Mouse (Mus musculus) adrenal gland, adult 18-20 months (tissue): ENCODE results near the gene Loxl4. TPM values are rescaled to one million over a fixed set of nuclear protein-coding genes. Genes with fewer than 3 reads are reported as not detected.
A peak's percentile ranks its signal among the peaks of the same experiment; 100 is the strongest.

Experiments
- DNase-seq, 2 experiments: peaks; one replicate each; pipeline ENCODE4 v3.0.0; 2021 to 2022; ENCODE audit warnings: low spot score in 2 of 2
- long read RNA-seq, 2 experiments: library from polyadenylated mRNA; stranded (forward); transcript quantifications; one replicate each; pipeline ENCODE4 v2.0.0; 2021
- total RNA-seq, 2 experiments: library from RNA; stranded (reverse); gene quantifications; 1 replicate in 1 of 2; 2 replicates in 1 of 2; pipeline ENCODE4 v1.2.3; 2021

The Loxl4 gene
- 10 to 100 TPM in 1 of 2 experiments, 1 to 10 TPM in 1; 2.0 to 11.5 TPM for total RNA-seq
- long read RNA-seq, experiment 1, partial matches to known transcripts: 0 of 1 reads
- long read RNA-seq, experiment 1, other reads (novel, unspliced or antisense): 0 of 1 reads
- long read RNA-seq, experiment 2, partial matches to known transcripts: 0 of 4 reads
- long read RNA-seq, experiment 2, other reads (novel, unspliced or antisense): 1 of 4 reads

GRCm38 (mm10) chr19:42612654-42613053 lies at the start of gene Loxl4:
TSS of gene Loxl4 (minus strand) at chr19:42612813.
- peak; percentile 69 to 76 for DNase-seq

- no peak for DNase-seq
Measured at GRCm38 (mm10) chr19:42661430-42662164, 49.0 kb upstream of the Loxl4 start.

GRCm38 (mm10) chr19:42660244-42660565 lies 47.6 kb upstream of the Loxl4 start:
- DNase-seq: no peak

GRCm38 (mm10) chr19:42659354-42660243 lies 47.0 kb upstream of the Loxl4 start:
- peak; percentile 42 to 60 for DNase-seq

- DNase-seq: no peak
Measured at GRCm38 (mm10) chr19:42658435-42659135, 46.0 kb upstream of the Loxl4 start.

- DNase-seq: peak in 1 of 2 experiments; percentile 53
Measured at GRCm38 (mm10) chr19:42657769-42658168, 45.2 kb upstream of the Loxl4 start.

- DNase-seq: no peak
Measured at GRCm38 (mm10) chr19:42657306-42657705, 44.7 kb upstream of the Loxl4 start.

- peak; percentile 66 to 68 for DNase-seq
Measured at GRCm38 (mm10) chr19:42655006-42655405, 42.4 kb upstream of the Loxl4 start.

GRCm38 (mm10) chr19:42653091-42653490 lies 40.5 kb upstream of the Loxl4 start:
- DNase-seq: no peak

GRCm38 (mm10) chr19:42652425-42652824 lies 39.8 kb upstream of the Loxl4 start:
- DNase-seq: no peak

GRCm38 (mm10) chr19:42640211-42640610 lies 27.6 kb upstream of the Loxl4 start:
- DNase-seq: no peak

- DNase-seq: no peak
Measured at GRCm38 (mm10) chr19:42639544-42639943, 26.9 kb upstream of the Loxl4 start.

- DNase-seq: no peak
Measured at GRCm38 (mm10) chr19:42638604-42639481, 26.2 kb upstream of the Loxl4 start.

GRCm38 (mm10) chr19:42636631-42637030 lies 24.0 kb upstream of the Loxl4 start:
- DNase-seq: no peak

GRCm38 (mm10) chr19:42633650-42634049 lies 21.0 kb upstream of the Loxl4 start:
- DNase-seq: no peak

- DNase-seq: no peak
Measured at GRCm38 (mm10) chr19:42632301-42632700, 19.7 kb upstream of the Loxl4 start.

GRCm38 (mm10) chr19:42631541-42631961 lies 18.9 kb upstream of the Loxl4 start:
- no peak for DNase-seq

GRCm38 (mm10) chr19:42628068-42628467 lies 15.5 kb upstream of the Loxl4 start:
- DNase-seq: no peak

GRCm38 (mm10) chr19:42613647-42614225 lies 1.1 kb upstream of the Loxl4 start:
- no peak for DNase-seq

GRCm38 (mm10) chr19:42613116-42613515 lies 503 bp upstream of the Loxl4 start:
- DNase-seq: no peak
